Mouse (Mus musculus) cerebellum, adult 2 months (tissue): ENCODE data around the gene Gm44502. TPM values are rescaled to one million over a fixed set of nuclear protein-coding genes. Genes with fewer than 3 reads are reported as not detected.
"Not testable (repeated sequence)": the region's sequence is repeated elsewhere in the genome, so short reads cannot be mapped to it uniquely, and the experiment has no call there.

Experiments used
- DNase-seq, 2 experiments: peaks; one replicate each; pipeline ENCODE4 v3.0.0; 2021
- H3K27ac ChIP-seq: fragments of 200-500 bp; 2 replicates; pipeline ENCODE4 v1.5.1; 2012; ENCODE audit warnings: low read length, control low read depth, inconsistent platforms; ENCODE audit not compliant: insufficient read depth
- H3K27me3 ChIP-seq: fragments of 200-500 bp; 2 replicates; pipeline ENCODE4 v1.6.1; 2012; ENCODE audit warnings: inconsistent platforms, mild to moderate bottlenecking, low read length, moderate library complexity; ENCODE audit not compliant: control insufficient read depth, insufficient read depth
- H3K4me1 ChIP-seq: fragments of 200-500 bp; 2 replicates; pipeline ENCODE4 v1.6.1; 2011; ENCODE audit warnings: low read length; ENCODE audit not compliant: control insufficient read depth, insufficient read depth
- H3K4me3 ChIP-seq: fragments of 200-500 bp; replicated peaks from 2 replicates; pipeline ENCODE3; 2011; ENCODE audit warnings: mild to moderate bottlenecking, low read depth, low read length, control low read depth; ENCODE audit not compliant: insufficient read depth
- CTCF ChIP-seq: fragments of 200-500 bp; IDR thresholded peaks from 2 replicates; pipeline ENCODE4 v1.5.1; 2011; ENCODE audit warnings: low read depth, mild to moderate bottlenecking, control low read depth, low read length, moderate library complexity, borderline replicate concordance; ENCODE audit not compliant: insufficient read depth
- POLR2A ChIP-seq: fragments of 200-500 bp; IDR thresholded peaks from 2 replicates; pipeline ENCODE4 v1.6.1; 2011; ENCODE audit warnings: low read length, control low read depth, borderline replicate concordance; ENCODE audit not compliant: insufficient read depth
- WGBS: fragments of 180-500 bp; shearing (Covaris S2); methylation state at CpG from one replicate; pipeline ENCODE4 v1.1.7; 2018; 5-methylcytosine and 5-hydroxymethylcytosine counted together
- polyA plus RNA-seq: library from polyadenylated mRNA; depleted of rRNA; stranded (reverse); fragments of >200 nt; gene quantifications from 2 replicates; pipeline ENCODE4 v1.2.3, GENCODE M21; 2012

The Gm44502 gene
- polyA plus RNA-seq, 1 experiment, result 0.15 TPM

DNA sequence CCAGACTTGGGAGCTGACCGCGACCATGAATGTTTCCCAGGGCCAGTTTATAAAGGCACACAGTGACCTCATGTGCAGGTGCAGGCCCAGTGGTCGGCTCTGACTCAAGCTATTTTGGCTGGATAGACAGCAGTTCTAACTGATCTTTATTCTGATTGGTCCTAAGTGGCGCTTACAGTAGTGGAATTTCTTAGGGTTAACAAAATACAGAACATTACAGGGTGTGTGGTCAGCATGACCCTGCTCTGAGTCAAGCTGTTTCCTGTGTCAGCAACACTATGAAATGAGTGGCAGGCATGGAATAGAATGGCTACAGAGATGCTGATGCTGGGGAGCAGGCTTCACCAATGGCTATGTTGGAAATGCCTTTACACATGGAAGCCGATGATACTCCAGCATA, 6.4 kb upstream of the Gm44502 start:
- TF ChIP-seq POLR2A (no peak), CTCF (no peak)
- H3K27ac ChIP-seq, result no peak overlapping the region
- no peak for DNase-seq
- H3K27me3 ChIP-seq, result no peaks in the 10 kb centered on the region
- WGBS, result 94% methylated on average over 5 of the region's 5 CpGs
- H3K4me3 ChIP-seq, result no peak overlapping the region
- peaks cover 6% of the 10 kb centered on the region; the same call in 1 of the 2 replicates for H3K4me1 ChIP-seq

DNA sequence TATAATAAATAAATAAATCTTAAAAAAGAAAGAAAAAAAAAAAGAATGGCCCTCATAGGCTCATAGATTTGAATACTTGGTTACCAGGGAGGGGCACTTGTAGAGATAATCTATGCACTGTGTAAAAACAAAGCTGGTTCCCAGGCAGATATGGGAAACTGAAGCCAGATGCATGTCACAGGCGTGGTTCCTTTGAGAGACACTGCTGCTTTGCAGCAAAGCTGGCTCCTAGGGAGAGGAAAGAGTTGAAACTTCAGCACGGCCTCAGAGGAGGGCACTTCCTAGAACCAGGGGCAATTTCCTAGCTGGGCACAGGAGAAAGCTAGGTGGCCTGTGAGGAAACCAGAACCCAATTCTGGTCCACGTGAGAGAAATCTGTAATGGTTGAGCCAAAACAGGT, 4.6 kb upstream of the Gm44502 start:
- no peak overlapping the region for H3K4me3 ChIP-seq
- H3K27ac ChIP-seq, result 0 out of 2 replicates have a peak overlapping the region, but pooled peaks have one; percentile 60
- DNase-seq, result peak in 1 of 2 experiments; percentile 12
- TF ChIP-seq POLR2A, result no peak
- TF ChIP-seq CTCF, result no peak
- H3K4me1 ChIP-seq, result peaks cover 6% of the 10 kb centered on the region; the same call in 1 of the 2 replicates
- 77% methylated on average over 3 of the region's 3 CpGs for WGBS
- no peaks in the 10 kb centered on the region for H3K27me3 ChIP-seq

DNA sequence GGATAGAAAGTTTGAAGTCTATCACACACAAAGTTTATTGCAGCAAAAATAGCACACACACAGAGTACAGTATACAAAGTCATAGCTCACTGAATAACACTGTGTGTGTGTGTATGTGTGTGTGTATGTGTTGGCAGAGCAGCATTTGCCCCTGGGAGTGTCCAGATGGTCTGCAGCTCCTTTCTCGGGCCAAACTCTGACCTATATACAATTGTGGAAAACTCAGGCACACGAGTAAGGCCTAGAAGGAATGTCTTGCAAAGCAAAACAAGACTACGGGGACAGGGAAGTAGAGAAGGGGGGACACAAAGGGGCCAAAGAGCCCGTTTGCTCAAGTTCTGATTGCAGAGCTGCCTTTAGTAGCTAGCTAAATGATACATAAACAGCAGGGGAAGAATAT, 3.5 kb upstream of the Gm44502 start:
- peak; percentile 57 to 83 for DNase-seq
- Histone ChIP-seq H3K27me3 (no peaks in the 10 kb centered on the region), H3K4me1 (peaks cover 6% of the 10 kb centered on the region; the same call in 1 of the 2 replicates), H3K27ac (peak overlapping the region; percentile 76), H3K4me3 (no peak overlapping the region)
- 21% methylated on average over 4 of the region's 4 CpGs for WGBS
- TF ChIP-seq CTCF (no peak), POLR2A (no peak)

DNA sequence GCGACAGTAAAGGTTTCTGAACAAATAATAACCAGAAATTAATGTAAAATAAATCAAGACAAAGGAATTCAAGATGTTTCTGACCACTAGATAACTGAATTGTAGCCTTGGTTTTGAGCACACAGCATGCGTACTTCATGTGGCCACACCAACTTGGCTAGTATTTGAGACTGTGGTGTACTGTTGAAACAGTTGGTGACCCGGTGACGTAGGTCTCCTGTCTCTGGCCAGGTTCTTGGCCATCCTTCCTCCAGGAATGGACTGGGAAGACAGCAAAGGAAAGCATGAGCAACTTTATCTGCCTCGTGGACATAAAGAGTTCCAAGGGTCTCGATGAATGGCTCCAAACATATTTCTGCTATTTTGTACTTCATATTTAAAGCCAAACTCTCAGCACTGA, 2.3 kb upstream of the Gm44502 start:
- no peak overlapping the region for H3K4me3 ChIP-seq
- peak overlapping the region; percentile 19; the same call in 1 of the 2 replicates for H3K27ac ChIP-seq
- WGBS, result 66% methylated on average over 6 of the region's 6 CpGs
- TF ChIP-seq POLR2A, result no peak
- TF ChIP-seq CTCF, result no peak
- DNase-seq, result peak in 1 of 2 experiments; percentile 22
- peaks cover 6% of the 10 kb centered on the region; the same call in 1 of the 2 replicates for H3K4me1 ChIP-seq
- no peaks in the 10 kb centered on the region for H3K27me3 ChIP-seq

DNA sequence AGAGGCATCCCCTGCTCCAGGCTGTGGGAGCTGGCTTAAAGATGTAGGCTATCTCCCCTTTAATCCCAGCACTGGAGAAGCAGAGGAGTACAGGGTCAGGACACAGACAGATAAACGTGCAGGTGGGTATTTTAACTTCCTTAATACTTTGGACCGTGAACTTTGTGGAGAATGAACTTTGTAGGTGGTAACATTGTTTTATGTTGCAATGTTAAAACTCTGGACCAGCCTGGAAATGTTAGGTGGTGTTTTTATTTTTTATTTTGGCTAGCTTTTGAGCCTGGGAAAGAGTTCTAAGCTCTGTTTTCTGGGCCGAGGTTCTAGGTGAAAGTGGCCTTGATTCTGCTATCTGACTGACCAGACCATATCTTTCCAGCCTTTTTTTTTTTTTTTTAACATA, 1.8 kb upstream of the Gm44502 start:
- H3K27ac ChIP-seq, result no peak overlapping the region
- DNase-seq, result no peak
- WGBS, result 85% methylated on average over 3 of the region's 3 CpGs
- H3K4me3 ChIP-seq, result no peak overlapping the region
- no peaks in the 10 kb centered on the region for H3K27me3 ChIP-seq
- H3K4me1 ChIP-seq, result peaks cover 6% of the 10 kb centered on the region; the same call in 1 of the 2 replicates
- TF ChIP-seq CTCF, result no peak
- no peak for TF ChIP-seq POLR2A

DNA sequence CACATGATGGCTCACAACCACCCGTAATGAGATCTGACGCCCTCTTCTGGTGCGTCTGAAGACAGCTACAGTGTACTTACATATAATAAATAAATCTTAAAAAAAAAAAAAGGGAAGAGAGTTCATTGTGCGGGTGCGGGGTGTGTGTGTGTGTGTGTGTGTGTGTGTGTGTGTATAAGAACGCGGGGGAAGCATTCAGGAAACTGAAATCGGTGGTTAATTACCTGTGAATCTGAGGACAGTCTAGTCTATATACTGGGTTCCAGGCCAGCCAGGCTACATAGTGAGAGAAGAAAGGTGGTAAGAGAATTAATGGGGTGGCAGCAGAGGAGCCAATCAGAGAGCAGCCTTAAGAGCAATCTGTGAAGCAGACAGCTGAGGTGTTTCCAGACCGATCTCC, 1.3 kb upstream of the Gm44502 start:
- not testable (repeated sequence) for DNase-seq, H3K4me3 ChIP-seq, H3K27me3 ChIP-seq, H3K4me1 ChIP-seq
- WGBS, result 70% methylated on average over 9 of the region's 9 CpGs
- 0 out of 2 replicates have a peak overlapping the region, but pooled peaks have one; percentile 37 for H3K27ac ChIP-seq

DNA sequence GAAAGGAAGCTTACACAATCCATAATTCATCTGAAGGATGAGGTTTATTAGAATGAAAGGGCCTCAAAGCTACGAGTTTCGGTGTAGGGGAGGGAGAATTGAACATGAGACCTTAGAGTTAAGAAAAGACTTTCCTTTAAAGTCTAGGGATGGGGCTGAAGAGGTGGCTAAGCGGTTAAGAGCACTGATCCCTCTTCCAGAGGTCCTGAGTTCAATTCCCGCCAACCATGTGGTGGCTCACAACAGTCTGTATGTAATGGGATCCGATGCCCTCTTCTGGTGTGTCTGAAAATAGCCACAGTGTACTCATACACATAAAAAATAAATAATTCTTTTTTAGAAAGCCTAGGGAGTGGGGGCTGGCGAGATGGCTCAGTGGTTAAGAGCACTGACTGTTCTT, 845 bp upstream of the Gm44502 start:
- H3K27ac ChIP-seq, result peak overlapping the region; percentile 77; the same call in 1 of the 2 replicates
- 28% methylated on average over 6 of the region's 6 CpGs for WGBS

DNA sequence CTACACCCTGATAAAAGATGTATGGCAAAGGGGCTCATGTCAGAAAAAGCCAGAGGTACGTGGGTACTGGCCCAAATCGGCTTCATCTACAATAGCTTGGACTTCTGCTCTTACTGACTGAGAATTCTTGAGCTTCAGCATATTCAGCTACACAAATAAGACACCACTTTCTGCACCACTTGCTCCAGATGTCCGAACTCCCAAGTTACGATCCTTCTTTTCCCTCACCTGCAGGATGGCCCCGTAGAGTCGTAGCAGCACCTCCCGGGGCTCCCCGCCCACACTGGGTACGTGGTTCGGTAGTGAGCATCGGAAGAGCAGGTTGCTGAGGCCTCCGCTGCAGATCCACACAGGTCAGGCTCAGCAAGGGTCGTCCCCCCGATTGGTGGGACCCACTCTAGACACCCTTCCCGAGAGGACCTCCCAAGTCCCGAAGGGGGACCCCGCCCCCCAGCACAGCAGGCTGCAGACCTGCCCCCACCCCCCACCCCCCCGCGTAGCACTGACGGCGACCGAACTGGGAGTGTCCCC, 610 bp downstream of the Gm44502 start:
- 2% methylated on average over 22 of the region's 22 CpGs for WGBS
- Histone ChIP-seq H3K4me1 (peaks cover 6% of the 10 kb centered on the region; the same call in 1 of the 2 replicates), H3K27me3 (no peaks in the 10 kb centered on the region), H3K4me3 (peak overlapping the region; percentile 76), H3K27ac (no peak overlapping the region)
- DNase-seq, result no peak
- TF ChIP-seq POLR2A (no peak), CTCF (no peak)

More for the DNA sequence above, 845 bp upstream of the Gm44502 start:
- peak overlapping the region; percentile 76 for H3K4me3 ChIP-seq
- no peaks in the 10 kb centered on the region for H3K27me3 ChIP-seq
- peaks cover 6% of the 10 kb centered on the region; the same call in 1 of the 2 replicates for H3K4me1 ChIP-seq
- DNase-seq, result peak; percentile 45 to 50
- TF ChIP-seq POLR2A (no peak), CTCF (peak; percentile 33; the same call in 1 of the 2 replicates)
